Mouse (Mus musculus) MEL-GATA-1-ER (cell line): ENCODE measurements around the gene Eif3d.

Experiments used
- DNase-seq: peaks from one replicate; pipeline ENCODE4 v3.0.0-alpha.2; 2012; ENCODE audit warnings: low read depth; ENCODE audit errors: extremely low read depth

Gene Eif3d

DNA sequence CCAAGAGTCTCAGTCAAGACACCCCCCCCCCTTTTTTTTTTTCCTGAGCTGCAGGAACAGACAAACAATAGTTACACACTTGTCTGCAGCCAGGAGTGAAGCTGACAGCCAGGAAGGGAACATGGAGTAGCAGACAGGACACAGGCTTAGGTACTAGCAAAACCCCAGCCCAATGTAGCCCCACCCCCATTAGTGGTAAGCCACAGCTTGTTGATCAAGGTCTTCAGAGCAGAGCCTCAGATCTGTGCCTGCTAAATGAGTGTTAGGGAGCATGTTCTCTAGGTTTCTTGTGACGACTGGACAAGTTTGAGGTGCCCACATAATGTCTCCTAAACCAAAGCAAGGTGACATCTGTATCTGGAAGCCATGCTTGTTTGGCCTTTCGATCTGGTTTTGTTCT is 16.3 kb downstream of the Eif3d start:
- no peak for DNase-seq

DNA sequence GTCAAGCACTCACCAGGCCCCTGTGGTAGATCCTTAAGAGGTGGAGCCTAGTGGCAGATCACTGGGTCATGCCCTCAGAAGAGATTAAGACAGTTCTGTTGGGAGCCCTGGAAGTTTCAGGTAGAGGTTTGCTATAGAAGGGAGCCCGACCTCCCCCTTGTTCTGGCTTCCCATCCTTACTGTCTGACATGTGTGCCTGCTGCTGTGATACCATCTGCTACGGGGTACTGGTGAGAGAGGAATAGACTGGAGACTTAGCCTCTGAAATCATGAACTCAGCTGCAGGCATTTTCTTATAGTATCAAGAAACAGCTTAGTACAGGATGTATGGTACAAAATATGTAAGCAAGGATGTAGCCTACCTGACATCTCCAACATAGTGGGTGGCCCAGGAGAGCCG is 17.7 kb downstream of the Eif3d start:
- no peak for DNase-seq

GRCm38 (mm10) chr15:77949061-77949460 is 21.6 kb downstream of the Eif3d start:
- DNase-seq, result no peak

DNA sequence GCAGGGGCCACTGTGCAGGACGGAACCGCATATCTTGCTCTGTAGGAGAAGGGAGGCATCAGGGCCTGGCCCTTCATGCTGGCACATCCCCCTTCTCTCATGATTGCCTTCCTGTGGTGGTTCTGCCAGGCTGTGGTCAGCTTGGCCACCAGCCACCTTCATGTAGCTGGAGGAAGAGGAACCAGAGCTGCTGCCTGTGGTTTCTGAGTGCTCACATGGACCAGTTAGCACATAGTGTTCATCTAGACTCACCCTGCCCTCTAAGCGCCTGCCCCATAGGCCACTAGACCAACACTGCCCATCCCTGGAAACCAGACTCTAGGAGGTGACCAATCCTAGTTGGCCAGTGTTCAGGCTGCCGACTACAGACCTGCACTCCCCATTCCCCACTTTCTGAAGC is 24.9 kb downstream of the Eif3d start:
- no peak for DNase-seq

- DNase-seq, result no peak
Measured at GRCm38 (mm10) chr15:77941563-77941962, 29.1 kb downstream of the Eif3d start.

- no peak for DNase-seq
Measured at GRCm38 (mm10) chr15:77938516-77938915, 32.1 kb downstream of the Eif3d start.

DNA sequence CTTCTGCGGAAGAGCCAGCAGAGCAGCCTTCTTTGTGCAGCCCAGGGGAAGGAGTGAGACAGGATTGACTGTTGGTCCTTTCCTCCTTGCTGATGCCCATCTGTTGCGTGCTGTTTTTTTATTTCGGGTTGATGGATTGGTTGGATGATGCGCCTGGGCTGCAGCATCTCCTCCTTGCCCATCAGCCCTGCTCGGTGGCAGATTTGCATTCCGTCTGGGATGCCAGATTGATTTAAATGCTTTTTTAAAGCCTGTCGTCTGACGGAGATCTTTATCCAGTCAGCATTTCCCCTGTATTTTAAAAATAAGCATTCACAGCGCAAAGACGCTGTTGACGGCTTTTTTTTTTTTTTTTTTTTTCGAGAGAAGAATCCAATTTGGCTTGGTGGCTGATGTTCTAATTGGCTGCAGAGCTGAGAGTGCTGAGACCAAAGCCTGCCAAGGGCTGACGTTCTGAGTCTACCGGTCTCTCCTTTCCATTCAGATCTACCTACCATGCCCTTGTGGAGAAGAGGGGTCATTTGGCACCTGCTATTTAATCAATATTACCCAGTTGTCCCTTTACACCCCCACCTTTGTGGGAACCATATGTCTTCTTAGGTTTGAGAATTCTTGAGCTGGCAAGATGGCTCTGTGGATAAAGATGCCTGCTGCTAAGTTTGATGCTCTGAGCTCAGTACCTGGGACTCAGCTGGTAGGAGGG is 34.8 kb downstream of the Eif3d start:
- no peak for DNase-seq

DNA sequence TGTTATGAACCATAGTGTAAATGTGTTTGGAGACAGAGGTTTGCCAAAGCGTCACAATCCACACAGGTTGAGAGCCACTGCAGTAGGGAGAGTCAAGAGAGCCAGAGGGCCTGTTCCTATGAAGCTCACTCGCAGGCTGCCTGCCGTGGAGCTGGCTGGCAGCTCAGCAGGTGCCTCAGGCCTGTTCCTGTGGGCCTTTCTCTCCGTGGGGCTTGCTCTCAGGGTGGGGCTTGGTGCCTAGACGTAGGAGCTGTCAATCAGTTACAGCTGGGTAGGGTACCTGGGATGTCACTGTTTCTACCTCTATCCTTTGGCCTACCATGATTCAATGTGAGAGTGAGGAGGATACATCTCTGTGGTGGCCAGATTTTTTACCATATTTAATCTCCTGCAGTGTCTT is 35.6 kb downstream of the Eif3d start:
- DNase-seq, result no peak

DNA sequence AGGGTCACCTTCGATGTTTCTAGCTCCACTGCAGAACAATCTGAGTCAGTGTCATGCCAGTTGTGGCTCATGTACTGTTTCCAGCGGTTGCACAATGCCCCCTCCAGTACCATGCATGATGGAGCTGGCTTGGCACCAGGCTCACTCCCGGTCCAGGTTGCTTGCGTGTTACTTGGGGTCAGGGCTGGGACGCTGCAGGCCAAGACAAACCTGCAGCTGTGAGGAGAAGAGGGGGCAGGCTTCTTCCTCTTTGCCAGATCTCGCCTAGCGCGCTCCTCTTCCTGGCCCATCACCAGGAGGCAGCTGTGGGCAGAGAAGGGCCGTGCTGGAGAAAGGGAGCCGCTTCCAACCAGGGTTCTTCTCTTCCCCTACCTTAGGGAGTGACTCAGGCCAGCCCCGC is 36.3 kb downstream of the Eif3d start:
- DNase-seq, result no peak

DNA sequence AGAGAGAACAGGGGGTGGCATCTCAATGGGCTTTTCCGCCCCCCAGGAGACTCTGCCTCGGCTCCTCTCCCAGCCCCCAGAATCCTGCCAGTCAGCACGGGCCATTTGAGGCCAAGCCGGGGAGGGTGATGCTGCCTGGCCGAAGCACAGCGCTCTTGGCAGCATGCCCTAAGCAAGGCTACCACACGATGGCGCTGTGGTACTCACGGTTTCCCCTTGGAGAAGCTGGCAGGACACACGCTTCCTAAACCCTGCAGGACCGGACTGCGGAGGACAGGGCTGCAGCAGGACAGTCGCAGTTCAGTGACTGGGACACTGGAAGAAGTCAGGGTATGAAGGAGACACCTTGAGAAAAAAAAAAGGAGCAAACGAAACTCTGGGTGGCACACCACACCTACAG is 36.8 kb downstream of the Eif3d start:
- DNase-seq, result peak; percentile 67

DNA sequence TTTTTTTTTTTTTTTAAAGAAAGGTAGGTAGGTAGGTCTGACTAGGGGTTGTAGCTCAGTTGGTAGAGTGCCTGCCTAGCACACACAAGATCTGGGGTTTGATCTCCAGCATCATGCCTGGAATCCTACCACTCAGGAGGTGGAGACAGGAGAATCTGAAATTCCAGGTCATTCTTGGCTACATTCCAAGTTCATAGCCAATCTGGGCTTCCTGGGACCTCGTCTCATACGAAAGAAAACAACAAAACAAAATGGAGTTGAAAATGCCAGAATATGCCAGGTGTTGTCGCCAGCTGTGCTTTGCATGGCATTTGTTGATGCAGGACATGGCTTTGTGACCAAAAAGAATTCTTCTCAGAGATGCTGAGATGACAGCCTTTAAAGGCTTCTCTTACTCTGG is 37.4 kb downstream of the Eif3d start:
- no peak for DNase-seq

GRCm38 (mm10) chr15:77931689-77932016 is 39.0 kb downstream of the Eif3d start:
- DNase-seq, result peak; percentile 64

DNA sequence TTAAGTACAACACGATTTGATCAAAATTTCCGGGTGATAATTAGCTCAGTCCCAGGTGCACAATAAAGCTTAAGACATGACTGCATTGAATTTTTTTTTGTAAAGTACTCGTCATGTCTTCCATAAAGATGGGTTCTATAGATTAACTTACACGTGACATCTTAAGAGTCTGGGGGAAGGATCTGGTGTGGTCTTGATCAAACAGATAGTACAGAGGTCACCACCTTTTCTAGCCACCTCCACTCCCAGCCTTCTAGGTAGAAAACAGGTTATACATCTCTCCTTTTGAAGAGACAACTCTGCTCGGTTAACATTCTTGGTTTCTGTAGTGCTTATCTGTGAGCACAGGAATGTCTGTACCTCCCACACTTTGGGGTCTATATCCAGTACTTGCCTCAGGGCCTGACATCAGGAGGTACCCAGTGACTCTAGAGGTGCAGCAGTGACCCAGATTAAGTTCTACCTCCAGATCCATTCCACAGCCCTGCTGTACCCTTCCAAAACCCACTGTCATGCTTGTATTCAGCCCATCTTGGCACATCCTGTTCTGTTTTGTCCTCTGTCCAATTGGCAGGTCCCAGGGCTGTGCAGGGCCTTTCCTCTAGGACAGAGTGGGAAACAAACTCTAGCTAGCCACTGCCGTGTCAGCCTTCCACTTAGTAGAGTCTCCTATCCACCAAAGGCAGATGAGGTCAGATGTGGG is 39.5 kb downstream of the Eif3d start:
- no peak for DNase-seq

GRCm38 (mm10) chr15:77929804-77930203 is 40.8 kb downstream of the Eif3d start:
- peak; percentile 30 for DNase-seq

GRCm38 (mm10) chr15:77928673-77929331 is 41.8 kb downstream of the Eif3d start, which contains the start of gene Txn2:
Gene Txn2 (minus strand): TSS chr15:77929006.
- DNase-seq, result peak; percentile 98

DNA sequence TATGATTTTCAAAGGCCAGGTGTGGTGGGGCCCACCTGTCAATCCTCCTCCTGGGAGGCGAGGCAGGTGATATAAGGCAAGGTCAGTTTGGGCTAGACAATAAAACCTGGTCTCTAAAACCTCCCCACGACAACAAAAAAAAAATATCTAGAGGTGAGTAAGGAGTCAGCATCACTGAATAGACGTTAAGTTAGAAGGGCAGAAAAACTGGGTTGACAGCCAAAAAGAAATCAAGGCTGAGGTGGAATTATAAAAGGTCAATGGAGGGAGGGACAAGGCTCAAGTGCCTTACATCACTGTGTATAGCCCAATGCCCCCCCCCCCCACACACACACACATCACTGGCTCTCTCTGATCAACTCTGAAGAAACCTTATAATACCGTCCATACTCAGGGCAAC is 42.5 kb downstream of the Eif3d start:
- no peak for DNase-seq

- no peak for DNase-seq
Measured at GRCm38 (mm10) chr15:77926921-77927320, 43.7 kb downstream of the Eif3d start.

DNA sequence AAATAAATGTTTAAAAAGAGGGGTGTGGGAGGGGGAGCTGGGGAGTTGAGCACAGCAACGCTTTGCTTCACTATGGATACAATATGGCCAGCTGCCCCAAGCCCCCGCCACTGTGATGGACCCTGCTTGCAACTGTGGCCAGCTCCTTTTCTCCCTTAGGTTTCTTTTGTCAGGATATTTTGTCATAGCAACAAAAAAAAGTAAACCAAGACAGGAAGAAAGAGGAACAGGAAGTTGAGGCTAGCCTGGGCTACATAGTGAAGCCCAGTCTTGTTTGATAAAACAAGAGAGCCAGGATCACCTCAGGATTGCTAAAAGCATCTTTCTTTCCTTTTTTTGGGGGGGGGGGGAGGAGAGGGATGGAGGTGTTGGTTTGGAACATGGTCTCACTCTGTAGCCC is 45.4 kb downstream of the Eif3d start:
- no peak for DNase-seq

GRCm38 (mm10) chr15:77923267-77924035 is 47.2 kb downstream of the Eif3d start:
- DNase-seq, result no peak

- no peak for DNase-seq
Measured at GRCm38 (mm10) chr15:77922710-77923109, 47.9 kb downstream of the Eif3d start.

DNA sequence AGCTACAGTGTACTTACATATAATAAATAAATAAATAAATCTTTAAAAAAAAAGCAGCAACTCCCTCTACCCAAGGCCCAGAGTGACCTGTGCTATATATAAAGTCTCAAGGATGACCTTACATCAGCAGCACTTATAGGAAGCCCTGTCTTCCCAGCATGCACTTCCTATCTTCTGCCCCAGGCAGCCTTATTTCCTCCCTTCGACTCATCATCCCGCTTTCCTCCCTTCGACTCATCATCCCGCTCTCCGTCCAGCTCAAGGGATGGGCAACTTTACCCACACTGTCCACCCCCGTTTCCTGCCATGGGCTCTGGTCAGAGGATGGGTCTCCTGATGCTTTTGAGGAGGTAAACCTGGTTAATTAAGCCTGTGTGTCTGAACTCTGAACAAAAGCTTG is 49.0 kb downstream of the Eif3d start:
- DNase-seq, result no peak
